Mouse (Mus musculus) kidney, embryonic 14.5 days (tissue): ENCODE data around the gene Tpsg1. TPM values are rescaled to one million over a fixed set of nuclear protein-coding genes. Genes with fewer than 3 reads are reported as not detected.

ENCODE experiments used
- polyA plus RNA-seq: library from polyadenylated mRNA; unstranded; fragments of >200 nt; fragmentation: Nextera tagmentation; extraction: Ambion mirVana; gene quantifications from 2 replicates; pipeline ENCODE4 v1.2.1, GENCODE M21; 2014

Gene Tpsg1
- polyA plus RNA-seq, 1 experiment from 2014 or later, result not detected

Other genes starting within 250 kb of the Tpsg1 start
- not detected in 2 replicates for gene Ptx4, start 248.5 kb upstream of the Tpsg1 start, polyA plus RNA-seq
- 10.3 and 21.4 TPM in 2 replicates for gene Clcn7, start 235.9 kb upstream of the Tpsg1 start, polyA plus RNA-seq
- gene Ccdc154, start 206.8 kb upstream of the Tpsg1 start, polyA plus RNA-seq, result not detected in 2 replicates
- gene Gm38655, start 193.8 kb upstream of the Tpsg1 start, polyA plus RNA-seq, result not detected in 2 replicates
- 32.8 and 39.7 TPM in 2 replicates for gene BC003965, start 184.7 kb upstream of the Tpsg1 start, polyA plus RNA-seq
- 4.0 and 4.1 TPM in 2 replicates for gene Unkl, start 180.9 kb upstream of the Tpsg1 start, polyA plus RNA-seq
- gene Gnptg, start 129.1 kb upstream of the Tpsg1 start, polyA plus RNA-seq, result 33.8 and 41.5 TPM in 2 replicates
- gene Tsr3, start 129.1 kb upstream of the Tpsg1 start, polyA plus RNA-seq, result 48.9 and 51.4 TPM in 2 replicates
- gene Baiap3, start 112.9 kb upstream of the Tpsg1 start, polyA plus RNA-seq, result 0.76 and 1.9 TPM in 2 replicates
- 675 and 744 TPM in 2 replicates for gene Ube2i, start 94.7 kb upstream of the Tpsg1 start, polyA plus RNA-seq
- not detected in 2 replicates for gene Prss34, start 70.9 kb upstream of the Tpsg1 start, polyA plus RNA-seq
- gene Prss28, start 60.6 kb upstream of the Tpsg1 start, polyA plus RNA-seq, result not detected in 2 replicates
- not detected in 2 replicates for gene Prss29, start 50.6 kb upstream of the Tpsg1 start, polyA plus RNA-seq
- 0.27 and 0.39 TPM in 2 replicates for gene Tpsab1, start 23.7 kb upstream of the Tpsg1 start, polyA plus RNA-seq
- 0.30 and 0.57 TPM in 2 replicates for gene Tpsb2, start 3.0 kb upstream of the Tpsg1 start, polyA plus RNA-seq
- gene Cacna1h, start 64.5 kb downstream of the Tpsg1 start, polyA plus RNA-seq, result 3.0 and 4.0 TPM in 2 replicates
- gene Tekt4, start 85.3 kb downstream of the Tpsg1 start, polyA plus RNA-seq, result not detected in 2 replicates
- not detected in 2 replicates for gene Sstr5, start 128.0 kb downstream of the Tpsg1 start, polyA plus RNA-seq
- gene Sox8, start 201.4 kb downstream of the Tpsg1 start, polyA plus RNA-seq, result 6.5 and 8.5 TPM in 2 replicates
- gene Lmf1, start 209.8 kb downstream of the Tpsg1 start, polyA plus RNA-seq, result 21.3 and 29.8 TPM in 2 replicates